Mouse (Mus musculus): ENCODE data around the gene Padi3. TPM values are rescaled to one million over a fixed set of nuclear protein-coding genes. Genes with fewer than 3 reads are reported as not detected.

Padi3 gene
- total and polyA plus RNA-seq, 3 experiments, result 73.1 to 106 TPM; not detected in 1

DNA sequence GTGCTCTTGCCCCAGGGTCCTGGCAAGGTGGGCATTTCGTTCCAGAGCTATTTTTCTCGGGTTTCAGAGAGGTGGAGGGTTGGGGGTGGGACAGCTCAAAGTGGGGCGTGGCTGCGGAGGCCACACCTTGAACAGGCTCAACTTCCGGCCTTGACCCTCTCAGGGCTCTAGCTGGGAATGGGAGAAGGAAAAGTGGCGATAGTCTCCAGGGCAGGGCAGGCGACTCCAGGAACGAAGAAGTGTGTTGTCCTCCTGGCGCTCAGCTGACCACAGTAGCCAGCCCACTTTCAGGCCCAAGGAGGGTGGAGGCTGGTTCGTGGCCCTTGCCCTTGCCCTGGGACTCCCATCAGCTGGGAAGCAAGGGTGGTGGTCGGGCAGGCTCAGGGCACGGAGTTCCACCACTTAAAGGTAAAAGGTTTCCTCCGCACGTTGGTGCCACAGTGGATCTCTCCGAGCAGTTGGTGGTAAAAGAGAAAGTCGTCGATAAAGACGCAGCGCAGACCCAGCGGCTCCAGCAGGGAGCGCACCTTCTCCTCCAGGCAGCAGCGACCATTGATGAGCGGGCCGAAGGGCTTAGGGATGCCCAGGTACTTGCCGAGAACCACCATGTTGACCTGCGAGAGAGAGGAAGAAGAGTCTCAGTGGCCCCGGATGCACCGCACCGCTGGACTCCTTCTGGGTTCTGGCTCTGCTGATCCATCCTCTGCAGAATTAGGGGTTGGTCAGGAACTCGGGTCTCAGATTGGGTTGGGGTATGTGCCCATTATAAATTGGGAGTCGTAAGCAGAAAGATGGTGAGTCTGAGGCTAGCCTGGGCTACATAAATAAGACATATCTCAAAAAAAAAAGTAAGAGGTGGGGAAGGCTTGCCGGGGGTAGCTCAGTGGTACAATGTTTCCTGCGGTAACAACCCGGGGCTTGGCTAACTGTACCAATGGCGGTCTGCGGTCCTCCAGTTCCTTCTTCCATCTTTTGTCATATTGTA lies 4.1 kb upstream of the Padi3 start (continued):
- TF ChIP-seq ZNF384 (IDR thresholded peaks at IDR 0.05; ENCODE audit: low read depth, low read length), result no peak
- peak; percentile 54 to 55; a peak in 3 of 4 replicates for TF ChIP-seq POLR2A (IDR thresholded peaks at IDR 0.05; ENCODE audit: control insufficient read depth in 1 of 2, insufficient read depth in 1 of 2, low read depth in 1 of 2, low read length in 2 of 2, poor library complexity in 1 of 2)
- TF ChIP-seq ZMIZ1 (IDR thresholded peaks at IDR 0.05; ENCODE audit: low read depth, low read length), result peak; percentile 29; the same call in 1 of the 2 replicates
- no peak for TF ChIP-seq EP300 (IDR thresholded peaks at IDR 0.05; ENCODE audit: low read depth in 1 of 2, low read length in 2 of 2)
- no peak for TF ChIP-seq NRF1 (IDR thresholded peaks at IDR 0.05; ENCODE audit: insufficient read depth, low read depth, low read length, poor library complexity, severe bottlenecking)
- TF ChIP-seq ETS1 (IDR thresholded peaks at IDR 0.05; ENCODE audit: low read depth, low read length), result 0 out of 2 replicates have a peak, but pooled peaks have one; percentile 19
- TF ChIP-seq BHLHE40 (IDR thresholded peaks at IDR 0.05; ENCODE audit: borderline replicate concordance, low read depth, low read length), result no peak

GRCm38 (mm10) chr4:140813358-140814185 lies 3.1 kb upstream of the Padi3 start:
- peak overlapping the region; percentile 67 to 85 for H3K4me3 ChIP-seq (ENCODE audit: control insufficient read depth in 1 of 2, insufficient read depth in 1 of 2, low read depth in 2 of 2, low read length in 2 of 2)
- DNase-seq (ENCODE audit: low read depth, low spot score), result peak; percentile 53
- H3K36me3 ChIP-seq (ENCODE audit: control insufficient read depth in 1 of 2, insufficient read depth in 2 of 2, low read length in 2 of 2), result peaks cover 0 to 9% of the 10 kb centered on the region in 2 experiments; a peak in 2 of 4 replicates
- H3K9ac ChIP-seq (ENCODE audit: control insufficient read depth, low read depth, low read length, poor library complexity, severe bottlenecking), result peak overlapping the region; percentile 73
- TF ChIP-seq MAX (IDR thresholded peaks at IDR 0.05; ENCODE audit: low read length), result 0 out of 2 replicates have a peak, but pooled peaks have one; percentile 6
- TF ChIP-seq HCFC1 (IDR thresholded peaks at IDR 0.05; ENCODE audit: low read depth, low read length), result no peak
- no peak for TF ChIP-seq EP300 (IDR thresholded peaks at IDR 0.05; ENCODE audit: low read depth in 1 of 2, low read length in 2 of 2)
- TF ChIP-seq MYB (IDR thresholded peaks at IDR 0.05; ENCODE audit: low read depth, low read length), result no peak
- TF ChIP-seq CHD2 (IDR thresholded peaks at IDR 0.05; ENCODE audit: low read length), result no peak
- TF ChIP-seq ETS1 (IDR thresholded peaks at IDR 0.05; ENCODE audit: low read depth, low read length), result no peak
- TF ChIP-seq CHD1 (IDR thresholded peaks at IDR 0.05; ENCODE audit: low read depth, low read length), result peak; percentile 54; the same call in 1 of the 2 replicates
- TF ChIP-seq UBTF (IDR thresholded peaks at IDR 0.05; ENCODE audit: borderline replicate concordance, insufficient read depth, low read depth, low read length), result no peak
- no peak for TF ChIP-seq ZMIZ1 (IDR thresholded peaks at IDR 0.05; ENCODE audit: low read depth, low read length)
- 0 out of 2 replicates have a peak, but pooled peaks have one; percentile 12 for TF ChIP-seq MAZ (IDR thresholded peaks at IDR 0.05; ENCODE audit: low read depth, low read length)
- peak; percentile 4; the same call in 1 of the 2 replicates for TF ChIP-seq MXI1 (IDR thresholded peaks at IDR 0.05; ENCODE audit: low read depth, low read length)
- no peak for TF ChIP-seq GABPA (IDR thresholded peaks at IDR 0.05; ENCODE audit: low read depth, low read length)
- no peak for TF ChIP-seq POLR2AphosphoS2 (IDR thresholded peaks at IDR 0.05; ENCODE audit: low read length)
- TF ChIP-seq SIN3A (IDR thresholded peaks at IDR 0.05; ENCODE audit: low read length), result peak; percentile 26; the same call in 1 of the 2 replicates
- peaks cover 2 to 47% of the 10 kb centered on the region in 2 experiments; a peak in 3 of 4 replicates for H3K4me1 ChIP-seq (ENCODE audit: control insufficient read depth in 1 of 2, insufficient read depth in 2 of 2, low read length in 2 of 2)
- H3K27me3 ChIP-seq (ENCODE audit: control insufficient read depth in 1 of 2, insufficient read depth in 2 of 2, low read length in 2 of 2), result no peaks in the 10 kb centered on the region
- H3K79me2 ChIP-seq (ENCODE audit: control insufficient read depth, insufficient read depth, low read length, poor library complexity), result peaks cover 14% of the 10 kb centered on the region
- no peaks in the 10 kb centered on the region for H3K9me3 ChIP-seq (replicated peaks; ENCODE audit: insufficient read depth, low read length)
- peak overlapping the region; percentile 77 for H3K27ac ChIP-seq (ENCODE audit: control insufficient read depth, low read depth, low read length)

Data from MEL (cell line).